Mouse (Mus musculus) left cerebral cortex, adult 9 months (tissue): ENCODE measurements around the gene Pramel3.
"Not testable (repeated sequence)": the region's sequence is repeated elsewhere in the genome, so short reads cannot be mapped to it uniquely, and the experiment has no call there.

ENCODE experiments used
- DNase-seq, 2 experiments: peaks; one replicate each; pipeline ENCODE4 v3.0.0; 2022; ENCODE audit warnings: low spot score in 2 of 2

The Pramel3 gene

DNA sequence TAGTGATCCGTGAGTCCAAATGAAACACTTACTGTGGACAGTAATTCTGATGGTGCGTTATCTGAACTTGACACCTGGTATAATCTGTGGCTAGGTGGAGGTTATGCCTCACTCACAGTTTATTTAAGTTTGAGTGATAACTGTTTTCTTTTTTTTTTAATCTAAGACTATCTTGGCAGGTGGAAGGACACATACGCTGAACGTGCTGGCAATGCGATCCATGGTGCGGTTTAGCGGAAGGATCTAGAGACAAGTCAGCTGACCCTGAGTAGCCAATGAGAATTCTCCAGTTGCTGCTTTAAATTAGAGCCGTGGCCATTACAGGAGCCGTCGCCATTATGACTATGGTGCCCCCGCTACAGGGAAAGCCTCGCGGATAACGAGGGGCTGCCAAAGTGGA, at the start of gene Pramel3:
Gene Pramel3, plus strand, starts transcription at position 301 of the 400 bp plus-strand sequence.
- DNase-seq = not testable (repeated sequence)

GRCm38 (mm10) chrX:135360685-135361084, 58.6 kb downstream of the Pramel3 start:
- DNase-seq = not testable (repeated sequence)

DNA sequence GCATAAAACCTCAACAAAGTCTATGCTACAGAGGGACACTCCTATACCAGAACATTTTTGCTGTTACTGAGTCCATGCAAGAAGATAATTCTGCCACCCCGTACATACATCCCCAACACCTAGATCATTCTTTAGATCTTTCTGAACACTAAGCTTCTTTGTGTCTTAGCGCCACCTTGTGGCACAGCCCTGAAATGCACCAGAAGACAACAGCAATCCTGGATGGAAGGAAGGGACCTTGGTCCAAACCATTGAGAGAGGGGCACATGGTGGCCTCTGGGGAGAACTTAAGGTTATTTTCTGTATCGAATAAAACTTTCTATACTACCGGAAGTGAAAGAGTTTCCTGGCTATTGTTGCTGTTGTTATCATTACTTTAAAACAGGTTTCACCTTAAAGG, 59.8 kb downstream of the Pramel3 start:
- DNase-seq = not testable (repeated sequence)
